Mouse (Mus musculus): ENCODE results near the gene Rnls.

DNA sequence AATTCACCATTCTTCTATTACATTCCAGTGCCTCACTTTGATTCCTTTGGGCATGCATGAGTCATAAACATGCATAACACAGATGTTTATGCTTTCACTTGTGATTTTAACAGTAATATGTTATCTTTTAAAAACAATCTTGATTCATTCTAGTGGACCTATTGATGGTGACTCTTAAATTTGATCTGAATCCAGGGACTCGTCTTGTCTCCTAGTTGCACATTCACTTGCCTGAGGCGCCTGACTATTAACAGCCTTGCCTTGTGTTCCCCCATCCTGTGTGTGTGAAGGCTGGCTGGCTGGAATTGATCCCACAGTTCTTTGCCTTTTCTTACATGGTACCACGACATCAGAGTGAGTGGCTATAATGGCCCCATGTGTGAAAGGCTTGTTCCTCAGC lies 243.7 kb downstream of the Rnls start:
- TF ChIP-seq CTCF (IDR thresholded peaks at IDR 0.05; ENCODE audit: control insufficient read depth, insufficient read depth, insufficient replicate concordance, low read depth, low read length) (no peak), POLR2A (IDR thresholded peaks at IDR 0.05; ENCODE audit: control insufficient read depth, low read depth, low read length) (no peak)

Data from testis, adult 2 months (tissue).